Mouse (Mus musculus) spleen, adult 2 months (tissue): ENCODE results near the gene Stk25. TPM values are rescaled to one million over a fixed set of nuclear protein-coding genes. Genes with fewer than 3 reads are reported as not detected.

ENCODE experiments used
- DNase-seq, 2 experiments: peaks; one replicate each; pipeline versions ENCODE4 v3.0.0 to v3.0.0-alpha.2; 2012 to 2021; ENCODE audit warnings: low spot score in 2 of 2, low read depth in 1 of 2
- H3K27ac ChIP-seq: fragments of 200-500 bp; 2 replicates; pipeline ENCODE4 v1.5.1; 2012; ENCODE audit warnings: low read length, inconsistent platforms; ENCODE audit not compliant: insufficient read depth
- H3K27me3 ChIP-seq: fragments of 200-500 bp; 2 replicates; pipeline ENCODE4 v1.6.1; 2012; ENCODE audit warnings: mild to moderate bottlenecking, moderate library complexity, low read length, inconsistent platforms; ENCODE audit not compliant: control insufficient read depth, insufficient read depth
- H3K36me3 ChIP-seq: fragments of 200-500 bp; 2 replicates; pipeline ENCODE4 v1.6.1; 2012; ENCODE audit warnings: mild to moderate bottlenecking, low read length, inconsistent platforms; ENCODE audit not compliant: control insufficient read depth, insufficient read depth
- H3K4me1 ChIP-seq: fragments of 200-500 bp; 2 replicates; pipeline ENCODE4 v1.6.1; 2011; ENCODE audit warnings: inconsistent platforms; ENCODE audit not compliant: control insufficient read depth, insufficient read depth, insufficient read length
- H3K4me3 ChIP-seq: fragments of 200-500 bp; 2 replicates; pipeline ENCODE4 v1.5.1; 2011; ENCODE audit warnings: mild to moderate bottlenecking, inconsistent platforms; ENCODE audit not compliant: insufficient read depth, insufficient read length; ENCODE audit errors: extremely low read depth
- CTCF ChIP-seq: fragments of 200-500 bp; IDR thresholded peaks from 2 replicates; pipeline ENCODE4 v1.5.1; 2011; ENCODE audit warnings: mild to moderate bottlenecking, inconsistent platforms; ENCODE audit not compliant: insufficient read depth, insufficient read length, insufficient replicate concordance; ENCODE audit errors: extremely low read depth
- POLR2A ChIP-seq: fragments of 200-500 bp; IDR thresholded peaks from 2 replicates; pipeline ENCODE4 v1.6.1; 2011; ENCODE audit warnings: low read depth, low read length, inconsistent platforms
- WGBS: fragments of 180-500 bp; shearing (Covaris S2); methylation state at CpG from one replicate; pipeline ENCODE4 v1.1.7; 2018; 5-methylcytosine and 5-hydroxymethylcytosine counted together
- polyA plus RNA-seq: library from polyadenylated mRNA; depleted of rRNA; stranded (reverse); fragments of >200 nt; gene quantifications from 2 replicates; pipeline ENCODE4 v1.2.3, GENCODE M21; 2012; rRNA removed

Gene Stk25
- polyA plus RNA-seq, 1 experiment = 65.6 TPM

- WGBS = 93% methylated on average over 7 of the region's 7 CpGs
- no peak for DNase-seq
- no peaks in the 10 kb centered on the region for H3K4me1 ChIP-seq
- no peaks in the 10 kb centered on the region for H3K27me3 ChIP-seq
- H3K27ac ChIP-seq = no peak overlapping the region
- no peaks in the 10 kb centered on the region for H3K36me3 ChIP-seq
- H3K4me3 ChIP-seq = no peak overlapping the region
- TF ChIP-seq POLR2A (no peak), CTCF (no peak)
Measured at GRCm38 (mm10) chr1:93581545-93581944, 76.9 kb downstream of the Stk25 start.

- Histone ChIP-seq H3K4me1 (no peaks in the 10 kb centered on the region), H3K36me3 (no peaks in the 10 kb centered on the region), H3K27me3 (no peaks in the 10 kb centered on the region), H3K27ac (no peak overlapping the region), H3K4me3 (no peak overlapping the region)
- TF ChIP-seq POLR2A = no peak
- TF ChIP-seq CTCF = no peak
- no peak for DNase-seq
- 93% methylated on average over 4 of the region's 4 CpGs for WGBS
Measured at GRCm38 (mm10) chr1:93577861-93578260, 80.6 kb downstream of the Stk25 start.

- 93% methylated on average over 3 of the region's 3 CpGs for WGBS
- no peak for DNase-seq
- TF ChIP-seq CTCF (no peak), POLR2A (no peak)
- H3K4me3 ChIP-seq = no peak overlapping the region
- H3K27me3 ChIP-seq = no peaks in the 10 kb centered on the region
- no peaks in the 10 kb centered on the region for H3K4me1 ChIP-seq
- H3K27ac ChIP-seq = no peak overlapping the region
- no peaks in the 10 kb centered on the region for H3K36me3 ChIP-seq
Measured at GRCm38 (mm10) chr1:93577066-93577465, 81.4 kb downstream of the Stk25 start.

Other genes with a start within 250 kb of the Stk25 start
- gene Hdlbp, start 179.8 kb downstream of the Stk25 start, polyA plus RNA-seq = 22.7 and 24.3 TPM in 2 replicates
- 1.4 and 1.7 TPM in 2 replicates for gene Farp2, start 146.6 kb downstream of the Stk25 start, polyA plus RNA-seq
- gene Bok, start 27.0 kb upstream of the Stk25 start, polyA plus RNA-seq = 37.2 and 43.6 TPM in 2 replicates
- gene Atg4b, start 92.8 kb upstream of the Stk25 start, polyA plus RNA-seq = 38.5 and 43.0 TPM in 2 replicates
- gene Thap4, start 96.2 kb upstream of the Stk25 start, polyA plus RNA-seq = 16.5 and 17.2 TPM in 2 replicates
- 43.7 and 44.0 TPM in 2 replicates for gene Dtymk, start 143.3 kb upstream of the Stk25 start, polyA plus RNA-seq
- 7.1 and 7.6 TPM in 2 replicates for gene Ing5, start 145.3 kb upstream of the Stk25 start, polyA plus RNA-seq
- gene D2hgdh, start 166.2 kb upstream of the Stk25 start, polyA plus RNA-seq = 17.0 and 20.3 TPM in 2 replicates
- gene Gal3st2, start 202.6 kb upstream of the Stk25 start, polyA plus RNA-seq = 0.94 and 3.8 TPM in 2 replicates